Mouse (Mus musculus) midbrain, postnatal 0 days (tissue): Measurements from ENCODE around the gene 1110004F10Rik. TPM values are rescaled to one million over a fixed set of nuclear protein-coding genes. Genes with fewer than 3 reads are reported as not detected.

ENCODE experiments used
- ATAC-seq: fragments of 200-750 bp; cut with Nextera tagmentation; 2 replicates; pipeline ENCODE4 v1.8.0; 2017; ENCODE audit warnings: moderate number of reproducible peaks, mild to moderate bottlenecking, moderate TSS enrichment, moderate library complexity; ENCODE audit not compliant: low FRiP score
- DNase-seq: peaks from one replicate; pipeline ENCODE4 v3.0.0-alpha.2; 2015; ENCODE audit warnings: low spot score
- H3K27ac ChIP-seq: fragments of 300-500 bp; sonication (generic); 2 replicates; pipeline ENCODE4 v1.5.1; 2014; ENCODE audit warnings: low read depth, mild to moderate bottlenecking, low read length, mixed read lengths
- H3K27me3 ChIP-seq: fragments of 300-500 bp; sonication (generic); 2 replicates; pipeline ENCODE4 v1.6.1; 2014; ENCODE audit warnings: low read length, control low read depth, mixed read lengths; ENCODE audit not compliant: insufficient read depth
- H3K36me3 ChIP-seq: fragments of 300-500 bp; sonication (generic); 2 replicates; pipeline ENCODE4 v1.6.1; 2014; ENCODE audit warnings: low read length, control low read depth, mixed read lengths; ENCODE audit not compliant: insufficient read depth
- H3K4me1 ChIP-seq: fragments of 300-500 bp; sonication (generic); 2 replicates; pipeline ENCODE4 v1.6.1; 2014; ENCODE audit warnings: mild to moderate bottlenecking, control low read depth, antibody characterized with exemption, low read length, mixed read lengths; ENCODE audit not compliant: insufficient read depth
- H3K4me2 ChIP-seq: fragments of 300-500 bp; sonication (generic); 2 replicates; pipeline ENCODE4 v1.6.1; 2014; ENCODE audit warnings: low read depth, mild to moderate bottlenecking, low read length, mixed read lengths; ENCODE audit not compliant: poor library complexity, severe bottlenecking
- H3K4me3 ChIP-seq: fragments of 300-500 bp; sonication (generic); 2 replicates; pipeline ENCODE4 v1.5.1; 2014; ENCODE audit warnings: low read depth, mild to moderate bottlenecking, low read length, moderate library complexity
- H3K9ac ChIP-seq: fragments of 300-500 bp; sonication (generic); replicated peaks from 2 replicates; pipeline ENCODE4 v1.6.1; 2014; ENCODE audit warnings: mild to moderate bottlenecking, low read length, moderate library complexity, mixed read lengths; ENCODE audit not compliant: poor library complexity, severe bottlenecking
- H3K9me3 ChIP-seq: fragments of 300-500 bp; sonication (generic); 2 replicates; pipeline ENCODE4 v1.6.1; 2016; ENCODE audit warnings: low read length, control low read depth
- CTCF ChIP-seq: IDR thresholded peaks from 2 replicates; pipeline ENCODE4 v1.5.1; 2016; ENCODE audit warnings: antibody characterized with exemption, mild to moderate bottlenecking
- WGBS: fragments of 180-500 bp; shearing (Covaris S2); extraction: QIAGEN DNeasy Blood & Tissue Kit; methylation state at CpG from one replicate; pipeline ENCODE4 v1.1.7; 2014; 5-methylcytosine and 5-hydroxymethylcytosine counted together
- polyA plus RNA-seq: library from polyadenylated mRNA; unstranded; fragments of >200 nt; fragmentation: Nextera tagmentation; extraction: Ambion mirVana; gene quantifications from 2 replicates; pipeline ENCODE4 v1.2.1, GENCODE M21; 2015
- total RNA-seq: library from RNA; depleted of rRNA; stranded (reverse); fragments of >200 nt; gene quantifications from 2 replicates; pipeline ENCODE4 v1.2.3, GENCODE M21; 2014

Gene 1110004F10Rik
- total and polyA plus RNA-seq, 2 experiments from 2014 or later, result 169 to 370 TPM

DNA sequence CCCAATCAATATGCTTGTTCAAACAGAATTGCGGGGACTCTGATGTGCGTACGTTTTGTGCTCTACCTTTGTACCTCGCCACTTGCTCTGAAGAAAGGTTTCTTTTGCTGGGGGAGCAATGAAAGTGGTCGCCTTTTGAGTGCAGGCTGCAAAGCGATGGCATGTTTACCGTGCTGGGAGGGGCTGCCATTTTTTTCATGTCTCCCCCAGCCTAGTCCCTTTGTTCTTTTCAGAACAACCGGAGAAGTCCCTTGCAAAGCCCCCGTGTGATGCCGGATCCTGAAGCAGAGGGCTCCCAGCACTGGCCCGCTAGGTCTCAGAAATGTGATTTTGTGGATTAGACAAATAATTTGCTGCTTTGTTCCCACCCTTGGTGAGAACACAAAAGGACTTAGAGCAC lies 82.0 kb downstream of the 1110004F10Rik start:
- no peak overlapping the region for H3K9ac ChIP-seq
- DNase-seq (no peak), ATAC-seq (no peak)
- no peaks in the 10 kb centered on the region for H3K9me3 ChIP-seq
- no peak overlapping the region for H3K27ac ChIP-seq
- H3K27me3 ChIP-seq, result no peaks in the 10 kb centered on the region
- no peaks in the 10 kb centered on the region for H3K4me1 ChIP-seq
- 26% methylated on average over 11 of the region's 11 CpGs for WGBS
- no peak for TF ChIP-seq CTCF
- no peaks in the 10 kb centered on the region for H3K36me3 ChIP-seq
- H3K4me2 ChIP-seq, result no peak overlapping the region
- H3K4me3 ChIP-seq, result no peak overlapping the region

DNA sequence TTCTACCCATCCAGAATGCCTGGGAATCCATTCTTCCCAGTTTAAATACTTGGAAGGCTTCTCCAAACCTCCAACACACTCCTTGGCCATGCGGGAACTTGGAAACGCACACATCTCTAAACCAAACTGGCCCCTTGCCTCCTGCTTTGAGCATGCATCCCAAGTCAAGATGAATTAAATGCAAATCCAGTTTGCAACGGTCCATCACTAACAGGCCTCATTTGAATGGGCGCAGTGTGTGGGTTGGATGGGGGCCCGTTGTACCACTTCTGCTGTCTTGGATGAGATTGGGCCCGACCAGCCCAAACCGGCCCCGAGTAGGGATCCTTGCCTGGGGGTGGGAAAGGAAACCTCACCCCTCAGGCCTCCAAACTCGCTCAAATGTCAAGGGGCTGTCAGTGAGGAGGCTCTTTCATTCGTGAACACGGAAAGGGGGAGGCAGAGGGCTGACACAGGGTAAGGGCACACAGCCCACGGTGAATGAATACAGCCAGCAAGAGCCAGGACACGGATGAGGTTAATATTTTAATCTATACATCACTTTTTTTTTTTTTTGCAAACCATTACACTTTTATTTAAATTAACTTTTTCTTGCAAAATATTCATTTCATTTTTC lies 83.9 kb downstream of the 1110004F10Rik start:
- H3K27me3 ChIP-seq, result no peaks in the 10 kb centered on the region
- ATAC-seq (peak; percentile 60; the same call in 1 of the 2 replicates), DNase-seq (peak; percentile 84)
- H3K27ac ChIP-seq, result no peak overlapping the region
- 27% methylated on average over 13 of the region's 13 CpGs for WGBS
- no peak for TF ChIP-seq CTCF
- H3K4me3 ChIP-seq, result no peak overlapping the region
- no peaks in the 10 kb centered on the region for H3K9me3 ChIP-seq
- no peak overlapping the region for H3K4me2 ChIP-seq
- H3K9ac ChIP-seq, result no peak overlapping the region
- H3K4me1 ChIP-seq, result no peaks in the 10 kb centered on the region
- H3K36me3 ChIP-seq, result no peaks in the 10 kb centered on the region; the same call in 1 of the 2 replicates

DNA sequence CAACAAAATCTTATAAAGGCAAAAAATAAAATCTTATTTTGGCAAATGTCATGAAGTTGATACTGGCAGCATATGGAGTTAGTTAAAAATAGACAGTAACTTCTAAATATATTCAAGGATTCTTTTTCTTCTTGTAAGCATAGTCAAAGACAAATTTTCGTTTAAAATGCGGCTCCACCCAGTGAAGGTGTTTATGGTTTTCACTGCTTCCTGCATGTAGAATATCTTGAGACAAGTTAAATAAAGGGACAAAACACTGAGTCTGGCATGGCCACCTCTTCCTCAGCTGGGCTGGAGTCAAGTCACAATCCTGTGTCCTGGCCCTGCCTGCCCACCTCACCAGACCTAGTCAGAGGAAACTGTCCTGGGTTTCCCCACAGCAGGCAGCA lies 84.4 kb downstream of the 1110004F10Rik start:
- no peak for DNase-seq
- H3K27me3 ChIP-seq, result no peaks in the 10 kb centered on the region
- H3K9me3 ChIP-seq, result no peaks in the 10 kb centered on the region
- H3K4me1 ChIP-seq, result no peaks in the 10 kb centered on the region
- H3K9ac ChIP-seq, result no peak overlapping the region
- no peak for ATAC-seq
- H3K27ac ChIP-seq, result no peak overlapping the region
- WGBS, result 83% methylated on average over 2 of the region's 2 CpGs
- H3K36me3 ChIP-seq, result peaks cover 4% of the 10 kb centered on the region; the same call in 1 of the 2 replicates
- no peak overlapping the region for H3K4me2 ChIP-seq
- no peak overlapping the region for H3K4me3 ChIP-seq
- no peak for TF ChIP-seq CTCF

DNA sequence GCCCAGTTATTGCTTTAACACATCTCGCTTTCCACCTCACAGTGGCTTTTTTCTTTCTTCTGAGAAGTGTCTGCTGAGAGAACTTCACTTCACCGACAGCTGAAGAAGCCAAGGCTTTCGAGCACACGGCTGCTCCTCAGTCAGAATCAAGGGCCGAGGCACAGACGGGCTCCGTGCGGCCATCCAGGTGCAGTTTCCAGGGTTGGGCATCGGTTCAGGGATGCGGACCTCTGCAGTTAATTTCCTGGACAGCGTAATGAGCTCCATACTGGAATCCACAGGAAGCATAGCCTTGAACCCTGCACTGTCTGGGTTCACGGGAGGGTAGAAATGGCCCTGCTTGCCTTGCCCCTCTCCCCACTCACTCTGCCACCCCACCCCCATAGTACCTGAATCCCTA lies 84.9 kb downstream of the 1110004F10Rik start:
- H3K27ac ChIP-seq, result no peak overlapping the region
- WGBS, result 81% methylated on average over 12 of the region's 12 CpGs

DNA sequence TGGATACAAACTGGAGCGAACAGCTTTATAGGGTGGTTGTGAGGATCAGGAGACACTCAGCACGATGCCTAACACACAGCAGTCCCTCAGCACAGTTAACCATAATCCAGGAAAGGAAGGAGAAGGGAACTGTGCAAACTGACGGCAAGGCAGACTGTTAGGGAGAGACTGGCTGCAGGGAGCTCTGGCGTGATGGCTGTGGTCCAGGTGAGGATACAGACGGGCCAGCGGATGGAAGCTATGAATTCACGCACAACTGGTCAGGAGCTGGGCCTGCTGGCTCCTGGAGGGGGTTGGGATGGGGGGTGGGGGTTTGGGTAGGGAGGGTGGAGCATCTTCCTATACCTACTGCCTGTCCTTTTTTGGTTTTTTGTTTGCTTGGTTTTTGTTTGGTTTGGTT lies 86.5 kb downstream of the 1110004F10Rik start:
- no peak overlapping the region for H3K27ac ChIP-seq
- ATAC-seq (no peak), DNase-seq (peak; percentile 48)
- peaks cover 7% of the 10 kb centered on the region; the same call in 1 of the 2 replicates for H3K36me3 ChIP-seq
- no peak overlapping the region for H3K4me2 ChIP-seq
- no peaks in the 10 kb centered on the region for H3K9me3 ChIP-seq
- no peaks in the 10 kb centered on the region for H3K27me3 ChIP-seq
- H3K4me1 ChIP-seq, result no peaks in the 10 kb centered on the region
- no peak overlapping the region for H3K9ac ChIP-seq
- TF ChIP-seq CTCF, result no peak
- no peak overlapping the region for H3K4me3 ChIP-seq
- 74% methylated on average over 7 of the region's 7 CpGs for WGBS

More for the DNA sequence above, 84.9 kb downstream of the 1110004F10Rik start:
- no peaks in the 10 kb centered on the region for H3K27me3 ChIP-seq
- H3K4me1 ChIP-seq, result no peaks in the 10 kb centered on the region
- H3K9ac ChIP-seq, result no peak overlapping the region
- H3K4me2 ChIP-seq, result no peak overlapping the region
- ATAC-seq (no peak), DNase-seq (no peak)
- no peak for TF ChIP-seq CTCF
- no peak overlapping the region for H3K4me3 ChIP-seq
- H3K9me3 ChIP-seq, result no peaks in the 10 kb centered on the region
- H3K36me3 ChIP-seq, result peaks cover 4% of the 10 kb centered on the region; the same call in 1 of the 2 replicates

DNA sequence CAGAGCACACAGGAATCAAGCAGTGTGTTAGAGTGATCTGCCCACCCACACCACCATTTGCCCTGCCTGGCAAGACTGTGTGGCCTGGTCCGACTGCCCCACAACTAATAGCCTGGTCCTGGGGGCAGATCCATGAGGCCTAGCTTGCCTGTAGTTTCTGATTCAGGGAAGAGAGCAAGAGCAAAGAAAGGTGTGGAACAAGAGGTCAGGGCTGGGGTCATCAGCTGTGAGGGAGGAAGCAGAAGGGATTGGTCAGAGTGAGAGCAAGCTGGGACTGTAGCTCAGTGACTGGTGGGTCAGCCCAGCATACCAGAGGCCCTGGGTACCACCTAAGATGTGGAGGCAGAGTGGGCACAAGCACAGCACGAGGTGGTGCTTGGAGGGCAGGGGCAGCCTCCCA lies 87.9 kb downstream of the 1110004F10Rik start:
- Histone ChIP-seq H3K36me3 (peaks cover 7% of the 10 kb centered on the region; the same call in 1 of the 2 replicates), H3K9ac (no peak overlapping the region), H3K4me1 (peaks cover 3% of the 10 kb centered on the region; the same call in 1 of the 2 replicates), H3K9me3 (no peaks in the 10 kb centered on the region), H3K4me3 (no peak overlapping the region), H3K27ac (no peak overlapping the region), H3K27me3 (no peaks in the 10 kb centered on the region), H3K4me2 (no peak overlapping the region)
- DNase-seq, result no peak
- WGBS, result 86% methylated on average over 2 of the region's 2 CpGs
- TF ChIP-seq CTCF, result no peak
- no peak for ATAC-seq
